Mouse (Mus musculus): ENCODE data around the gene Gpr146.

DNA sequence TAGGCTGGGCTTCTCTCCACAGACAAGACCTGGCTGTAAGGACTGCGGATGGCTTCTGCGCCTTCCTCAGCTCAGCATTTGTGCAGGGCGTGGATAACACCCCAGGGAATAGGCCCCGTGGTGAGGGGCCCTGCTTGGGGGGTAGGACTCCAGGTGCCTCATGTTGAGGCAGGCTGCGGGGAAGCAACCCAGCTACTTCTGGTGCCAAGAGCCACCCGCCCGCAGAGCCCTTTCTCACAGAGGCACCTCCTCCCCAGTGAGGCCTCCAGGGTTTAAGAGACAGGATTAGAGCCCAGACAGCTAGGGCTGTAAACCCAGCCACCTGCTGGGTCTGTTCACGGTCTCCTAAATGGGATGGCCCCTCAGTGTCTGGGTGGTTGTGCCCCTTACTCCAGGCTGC lies 25.9 kb upstream of the Gpr146 start:
- no peak for TF ChIP-seq POLR2A (IDR thresholded peaks at IDR 0.05; ENCODE audit: insufficient read depth, low read length)
- no peak for TF ChIP-seq EP300 (IDR thresholded peaks at IDR 0.05; ENCODE audit: insufficient read depth, low read depth, low read length)

Data from ES-Bruce4 (cell line).